Mouse (Mus musculus) fibroblast of lung, adult 2 months (primary cell): ENCODE data around the gene Sh3pxd2b.
"Not testable (repeated sequence)": the region's sequence is repeated elsewhere in the genome, so short reads cannot be mapped to it uniquely, and the experiment has no call there.

Experiments
- DNase-seq: peaks from one replicate; pipeline ENCODE4 v3.0.0-alpha.2; 2011; ENCODE audit warnings: low read depth

The Sh3pxd2b gene

DNA sequence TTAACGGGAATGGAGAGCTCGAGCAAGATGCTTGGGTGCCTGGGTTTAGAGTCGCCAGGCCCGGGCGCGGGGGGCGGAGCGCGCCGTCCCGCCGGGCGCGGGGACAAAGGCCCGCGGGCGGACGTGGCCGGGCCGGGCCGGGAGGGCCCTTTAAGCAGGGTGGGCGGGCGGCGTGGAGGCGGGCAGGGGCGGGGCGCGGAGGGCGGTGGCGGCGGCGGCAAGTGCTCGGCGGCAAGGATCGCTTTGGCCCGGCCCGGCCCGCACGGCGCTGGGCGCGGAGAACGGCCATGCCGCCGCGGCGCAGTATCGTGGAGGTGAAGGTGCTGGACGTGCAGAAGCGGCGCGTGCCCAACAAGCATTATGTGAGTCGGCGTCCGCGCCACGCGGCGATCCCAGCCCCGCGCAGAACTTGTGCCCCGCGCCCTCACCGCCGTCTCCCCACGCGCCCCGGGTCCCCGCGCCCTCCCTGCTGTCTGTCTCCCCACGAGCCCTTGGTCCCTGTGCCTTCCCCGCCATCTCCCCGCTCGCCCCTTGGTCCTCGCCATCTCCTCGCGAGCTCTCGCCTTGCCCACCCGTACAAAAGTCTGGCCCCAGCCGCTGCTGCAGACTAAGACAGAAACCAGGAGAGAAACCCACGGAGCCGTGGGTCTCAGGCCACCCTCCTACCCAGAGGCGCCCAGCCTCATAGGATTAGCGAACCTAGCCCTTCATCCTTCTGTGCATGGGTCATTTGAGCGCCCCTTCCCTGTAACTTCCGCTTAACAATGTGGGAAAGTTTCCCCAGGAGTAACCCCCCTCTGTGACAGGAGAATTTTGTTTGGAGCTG lies at the start of gene Sh3pxd2b:
Gene Sh3pxd2b, plus strand, starts transcription at position 214 of the 826 bp plus-strand sequence.
- DNase-seq, result no peak

DNA sequence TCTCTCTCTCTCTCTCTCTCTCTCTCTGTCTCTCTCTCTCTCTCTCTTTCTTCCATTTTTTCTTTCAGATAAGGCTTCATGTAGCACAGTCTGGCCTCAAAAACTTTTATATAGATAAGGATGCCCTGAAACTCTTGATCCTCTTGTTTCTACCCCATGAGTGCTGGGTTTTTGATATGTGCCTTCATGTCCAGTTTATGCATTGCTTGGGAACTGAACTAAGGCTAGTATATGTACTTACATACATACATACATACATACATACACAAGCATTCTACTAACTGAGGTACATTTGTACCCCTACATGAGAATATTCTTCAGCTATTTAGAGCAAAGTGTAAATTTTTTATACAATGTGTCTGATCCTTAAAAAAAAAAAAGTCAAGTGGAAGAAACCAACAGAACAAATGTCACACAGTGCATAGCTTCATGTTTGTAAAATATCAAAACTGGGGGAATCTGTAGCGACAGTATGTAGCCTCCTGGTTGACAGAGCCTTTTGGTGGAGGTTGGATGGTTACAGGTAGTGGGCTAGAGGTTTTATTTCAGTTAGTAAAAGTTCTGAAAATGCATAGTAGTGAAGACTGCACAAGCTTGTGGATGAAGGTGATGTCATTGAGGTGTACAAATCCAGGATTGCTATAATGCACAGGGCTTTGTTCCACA lies 49.6 kb upstream of the Sh3pxd2b start:
- no peak for DNase-seq

DNA sequence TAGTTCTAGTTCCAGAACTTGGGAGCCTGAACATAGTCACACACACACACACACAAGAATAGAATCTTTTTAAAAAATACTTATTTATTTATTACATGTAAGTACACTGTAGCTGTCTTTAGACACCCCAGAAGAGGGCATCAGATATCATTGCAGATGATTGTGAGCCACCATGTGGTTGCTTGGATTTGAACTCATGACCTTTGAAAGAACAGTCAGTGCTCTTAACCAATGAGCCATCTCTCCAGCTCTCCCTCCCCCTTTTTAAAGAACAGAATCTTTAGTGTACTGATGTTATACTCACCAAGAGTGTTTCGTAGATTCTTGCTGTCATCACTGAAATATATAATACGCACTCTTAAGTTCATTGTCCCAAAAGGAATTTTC lies 49.1 kb upstream of the Sh3pxd2b start:
- DNase-seq, result no peak

DNA sequence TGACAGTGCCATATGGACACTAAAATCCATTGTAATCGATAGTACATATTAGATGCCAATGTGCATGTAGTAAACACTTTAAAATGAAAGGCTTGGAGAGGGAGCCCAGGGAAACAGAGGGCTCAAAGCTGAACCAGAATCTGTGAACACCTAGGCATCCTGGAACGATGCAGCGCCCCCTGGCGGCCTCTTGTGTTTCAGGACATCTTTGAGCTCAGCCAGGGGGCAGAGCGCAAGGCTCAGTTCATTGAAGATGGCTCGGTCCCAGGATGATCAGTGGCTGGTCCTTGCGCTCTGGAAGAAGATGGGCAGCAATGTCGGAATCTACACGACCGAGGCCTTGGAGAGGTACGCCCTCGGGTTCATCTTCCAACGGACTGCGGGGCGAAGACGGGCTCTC lies 47.8 kb upstream of the Sh3pxd2b start, which contains the start of gene Hbq1a:
Gene Hbq1a, plus strand, starts transcription at position 205 of the 400 bp plus-strand sequence.
- DNase-seq, result not testable (repeated sequence)

DNA sequence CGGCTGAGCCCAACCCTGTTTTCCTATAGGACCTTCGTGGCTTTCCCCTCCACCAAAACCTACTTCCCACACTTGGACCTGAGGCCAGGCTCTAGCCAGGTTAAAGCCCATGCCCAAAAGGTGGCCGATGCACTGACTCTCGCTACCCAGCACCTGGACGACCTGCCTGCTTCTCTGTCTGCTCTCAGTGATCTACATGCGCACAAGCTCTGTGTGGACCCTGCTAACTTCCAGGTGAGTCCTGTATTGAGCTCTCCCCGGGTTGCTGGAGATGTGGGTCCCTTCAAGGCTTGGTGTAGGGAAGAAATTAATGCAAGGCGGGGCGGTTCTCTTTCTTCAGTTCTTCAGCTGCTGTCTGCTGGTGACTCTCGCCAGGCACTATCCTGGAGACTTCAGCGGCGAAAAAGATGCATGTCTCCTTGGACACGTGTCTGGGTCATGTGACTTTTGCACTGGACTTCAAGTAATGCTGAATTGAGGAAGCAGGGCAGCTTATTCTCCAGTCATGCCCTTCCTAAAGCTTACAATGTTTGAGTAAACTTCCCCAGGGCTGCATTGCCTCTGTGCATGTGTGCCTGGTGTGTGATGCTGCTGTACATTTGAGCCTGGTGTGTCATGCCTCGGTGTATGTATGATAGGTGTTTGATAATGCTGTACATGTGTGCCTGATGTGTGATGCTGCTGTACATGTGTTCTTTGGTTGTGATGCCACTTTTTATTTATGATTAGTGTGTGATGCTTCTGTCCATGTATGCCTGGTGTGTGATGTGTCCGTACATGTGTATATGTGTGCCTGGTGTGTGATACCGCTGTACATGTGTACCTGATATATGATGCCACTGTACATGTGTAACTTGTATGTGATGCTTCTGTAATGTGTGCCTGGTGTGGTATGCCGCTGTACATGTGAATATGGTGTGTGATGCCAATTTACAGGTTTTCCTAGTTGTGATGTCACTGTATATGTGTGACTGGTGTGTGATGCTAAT lies 47.0 kb upstream of the Sh3pxd2b start:
- no peak for DNase-seq

DNA sequence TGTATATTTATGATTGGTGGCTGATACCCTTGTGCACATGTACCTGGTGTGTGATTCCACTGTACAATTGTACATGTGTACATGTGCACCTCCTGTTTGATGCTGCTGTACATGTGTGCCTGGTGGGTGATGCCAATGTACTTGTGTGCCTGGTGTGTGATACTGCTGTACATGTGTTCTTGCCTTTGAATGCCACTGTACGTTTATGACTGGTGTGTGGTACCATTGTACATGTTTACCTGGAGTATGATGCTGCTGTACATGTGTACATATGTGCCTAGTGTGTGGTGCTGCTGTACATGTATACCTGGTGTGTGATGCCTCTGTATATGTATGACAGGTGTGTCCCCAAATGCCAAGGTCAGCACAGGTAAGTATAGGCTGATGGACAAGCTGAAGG lies 46.1 kb upstream of the Sh3pxd2b start:
- no peak for DNase-seq

DNA sequence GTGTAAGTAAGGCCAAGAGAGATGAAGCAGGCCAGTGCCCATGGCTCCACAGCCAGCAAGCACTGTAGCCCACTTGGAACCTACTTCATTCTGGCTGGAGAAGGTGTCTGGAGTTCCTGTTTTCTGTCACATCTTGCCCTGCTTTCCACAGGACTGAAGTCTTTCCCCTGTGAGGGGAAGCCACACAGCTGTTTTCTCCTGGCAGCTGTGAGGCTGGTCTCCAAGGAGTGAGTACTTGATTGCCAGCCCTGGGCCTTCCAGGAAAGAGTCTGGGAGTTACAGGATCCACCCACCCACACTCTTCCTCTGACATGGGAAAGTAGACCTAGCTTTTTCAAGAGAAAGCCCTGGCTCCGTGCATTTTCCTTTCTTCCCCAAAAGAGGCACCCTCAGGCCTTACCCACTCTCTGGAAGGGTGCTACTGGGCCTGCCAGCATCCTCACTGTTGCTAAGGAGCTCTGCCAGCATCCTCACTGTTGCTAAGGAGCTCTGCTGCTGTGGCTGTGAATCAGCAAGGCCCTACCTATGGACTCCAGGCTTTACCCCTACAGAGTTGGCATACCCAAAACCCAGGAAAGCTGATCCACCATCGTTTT lies 44.7 kb upstream of the Sh3pxd2b start:
- no peak for DNase-seq

DNA sequence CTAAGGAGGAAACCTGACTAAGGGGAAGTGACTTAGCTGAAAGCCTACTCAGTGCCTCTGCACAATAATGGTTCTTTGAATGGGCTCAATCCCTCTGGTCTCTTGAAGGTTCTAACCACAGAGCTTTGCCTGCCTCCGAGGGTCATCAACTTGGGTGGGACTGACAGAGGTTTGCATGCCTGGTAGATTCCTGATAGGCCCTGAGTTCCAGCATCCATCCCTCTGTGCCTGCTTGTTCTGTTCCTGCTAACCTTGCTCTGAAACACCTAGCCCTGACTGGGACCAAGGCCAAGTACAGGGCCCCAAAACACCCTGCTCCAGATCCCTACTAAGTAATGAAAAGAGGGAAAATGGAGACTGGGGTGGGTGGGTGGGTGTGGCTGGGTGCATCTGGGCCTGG lies 44.2 kb upstream of the Sh3pxd2b start:
- no peak for DNase-seq

DNA sequence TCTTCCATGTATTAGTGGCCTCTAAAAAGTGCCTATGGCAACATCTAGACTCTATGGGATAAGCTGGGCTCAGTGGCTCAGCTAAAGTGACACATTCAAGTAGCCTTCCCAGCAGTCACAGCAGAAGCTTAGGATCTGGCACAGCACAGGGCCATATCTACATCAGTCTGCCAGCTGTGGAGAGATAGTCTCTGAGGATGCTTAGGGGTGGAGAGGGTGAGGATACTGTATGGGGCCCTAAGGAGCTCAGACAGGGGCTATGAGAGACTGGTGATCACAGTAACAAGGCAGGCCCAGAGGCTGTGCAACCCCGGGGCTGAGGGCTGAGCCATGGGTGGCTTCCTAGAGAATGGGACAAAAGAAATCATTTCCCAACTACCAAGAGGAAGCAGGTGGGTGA lies 40.6 kb upstream of the Sh3pxd2b start:
- DNase-seq, result no peak

DNA sequence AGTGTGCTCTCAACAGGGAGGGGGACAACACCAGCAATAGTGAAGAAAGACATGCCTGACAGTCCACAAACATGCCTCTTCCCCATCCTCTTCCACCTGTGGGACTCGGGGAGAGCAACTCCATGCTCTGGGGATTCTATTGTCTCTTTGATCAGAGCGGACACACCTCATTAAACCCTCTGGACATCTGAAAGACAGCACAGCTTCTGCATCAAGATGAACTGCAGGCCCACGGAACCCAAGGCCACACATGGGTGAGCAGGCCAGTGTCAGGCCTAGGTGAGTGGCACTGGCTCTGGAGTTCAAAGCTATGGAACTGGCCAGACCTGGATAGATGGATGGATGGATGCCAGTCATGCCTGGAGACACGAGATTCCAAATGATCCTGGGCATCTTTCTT lies 38.2 kb upstream of the Sh3pxd2b start:
- no peak for DNase-seq

DNA sequence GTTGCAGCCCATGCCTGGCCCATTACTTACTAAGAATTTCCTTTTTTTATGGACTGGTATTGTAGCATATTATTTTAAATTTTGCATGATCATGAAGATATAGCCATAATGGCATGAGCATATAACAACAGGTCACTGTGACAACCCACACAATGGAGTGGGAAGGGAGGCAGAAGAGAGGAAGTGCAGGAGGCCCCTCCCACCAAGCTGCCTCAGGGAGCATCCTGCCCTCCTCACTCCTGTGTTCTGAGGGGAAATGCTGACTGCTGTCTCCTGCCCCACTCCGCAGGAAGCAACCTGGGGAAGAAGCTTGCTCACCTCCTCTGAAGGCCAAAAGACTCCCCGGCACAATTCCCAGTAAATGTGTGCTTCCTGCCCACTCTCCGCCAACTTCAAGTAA lies 37.7 kb upstream of the Sh3pxd2b start:
- no peak for DNase-seq

DNA sequence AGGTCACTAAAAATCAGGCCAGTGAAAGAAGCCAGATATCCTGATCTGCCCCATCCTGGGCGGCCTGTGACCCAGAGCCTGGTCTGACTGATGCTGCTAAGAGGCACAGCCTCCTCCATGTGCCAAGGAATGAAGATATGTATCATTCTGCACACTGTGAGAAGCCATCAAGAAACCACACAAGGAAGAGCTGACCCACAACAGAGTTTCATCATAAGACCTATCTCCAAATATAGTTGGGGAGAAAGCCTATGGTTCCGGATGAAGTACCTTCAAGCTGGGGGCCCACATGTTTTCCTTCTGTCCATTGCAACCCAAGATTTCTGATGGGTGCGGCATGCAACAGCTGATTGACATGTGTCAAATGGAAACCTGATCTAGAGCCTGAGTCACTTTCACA lies 31.6 kb upstream of the Sh3pxd2b start:
- DNase-seq, result no peak

DNA sequence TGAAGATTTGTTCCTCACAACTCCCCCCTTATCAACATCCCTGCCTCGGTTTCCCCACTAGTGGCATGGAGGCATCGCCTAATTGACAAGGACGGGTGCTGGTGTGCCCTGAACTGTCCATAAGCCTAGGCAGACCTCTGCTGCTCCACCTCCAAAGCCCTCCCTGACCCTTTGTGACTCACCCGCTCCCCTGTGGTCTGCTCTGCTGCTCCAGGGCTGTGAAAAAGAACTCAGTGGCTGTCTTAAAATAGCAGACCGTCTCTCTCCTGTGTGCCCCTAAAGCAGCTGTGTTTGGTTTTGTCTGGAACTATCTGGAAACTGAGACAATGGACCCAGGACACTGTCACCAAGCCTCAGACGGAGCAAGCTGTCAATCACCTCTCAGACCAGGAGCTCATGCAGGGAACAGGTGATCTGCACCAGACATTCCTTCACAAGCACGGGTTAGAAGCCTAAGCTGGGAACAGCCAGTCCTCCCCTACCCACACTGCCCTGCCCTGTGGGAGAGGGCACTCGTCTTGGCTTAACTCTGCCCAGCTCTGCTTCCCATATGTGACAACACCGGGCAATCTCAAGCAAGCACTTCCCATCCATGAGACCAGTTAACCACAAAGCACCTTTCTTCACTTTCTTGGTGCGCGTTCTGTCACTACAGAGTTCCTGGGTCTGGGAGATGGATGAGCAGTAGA lies 27.0 kb upstream of the Sh3pxd2b start:
- DNase-seq, result peak; percentile 23

DNA sequence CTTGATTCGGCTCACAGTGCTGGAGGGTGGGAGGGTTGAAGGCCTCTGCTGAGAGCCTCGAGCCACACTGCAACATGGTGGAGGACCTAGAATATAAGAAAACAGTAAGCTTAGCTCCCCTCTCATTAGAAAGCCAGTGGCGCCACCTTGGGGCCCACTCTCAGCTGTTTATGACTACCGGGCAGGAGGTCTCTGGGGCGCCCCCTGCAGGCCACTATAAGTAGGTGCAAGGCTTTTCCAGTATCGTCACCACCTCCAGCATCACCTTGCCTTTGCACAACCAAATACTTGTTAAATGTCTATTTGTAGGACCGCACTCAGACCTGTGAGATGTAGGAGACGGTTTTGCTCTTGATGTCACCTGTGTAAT lies 26.4 kb upstream of the Sh3pxd2b start:
- DNase-seq, result peak; percentile 24

DNA sequence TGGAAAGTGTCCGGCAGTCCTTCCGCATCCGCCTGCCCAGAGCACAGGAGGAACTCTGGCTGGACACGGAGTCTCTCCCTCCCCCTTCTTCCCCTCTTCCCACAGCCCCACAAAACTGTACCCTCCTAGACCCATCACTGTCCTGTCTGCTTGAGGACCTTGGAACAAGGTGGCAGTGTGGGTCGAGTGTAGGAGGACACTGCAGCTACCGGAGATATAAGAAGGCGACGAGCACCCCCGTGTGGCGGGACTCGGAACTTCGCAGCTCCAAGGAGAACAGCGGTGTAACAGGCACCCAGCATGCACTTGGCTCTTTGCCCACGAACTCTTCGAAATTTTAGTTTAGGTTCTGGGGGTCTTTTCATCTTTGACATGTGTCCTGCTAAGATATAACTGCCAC lies 23.0 kb upstream of the Sh3pxd2b start:
- no peak for DNase-seq

DNA sequence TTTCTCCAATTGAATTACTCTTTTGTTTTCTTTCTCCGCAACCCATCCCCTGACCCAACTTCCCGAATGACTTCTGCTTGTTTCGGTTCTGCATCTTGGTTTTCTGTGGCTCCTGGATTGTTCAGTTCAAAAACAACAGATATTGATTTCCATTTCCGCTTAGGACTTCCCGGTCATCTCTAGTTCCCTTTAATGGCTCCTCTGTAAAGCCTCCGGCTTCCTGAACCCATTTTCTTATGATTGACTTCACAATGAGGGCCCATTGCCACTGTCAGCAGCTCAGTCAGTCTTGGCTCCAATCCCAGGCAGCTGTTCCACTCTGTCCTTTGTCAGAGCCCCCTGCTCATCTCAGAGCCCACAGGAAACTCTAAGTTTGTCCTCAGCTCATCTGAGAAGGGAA lies 16.5 kb upstream of the Sh3pxd2b start:
- DNase-seq, result no peak

DNA sequence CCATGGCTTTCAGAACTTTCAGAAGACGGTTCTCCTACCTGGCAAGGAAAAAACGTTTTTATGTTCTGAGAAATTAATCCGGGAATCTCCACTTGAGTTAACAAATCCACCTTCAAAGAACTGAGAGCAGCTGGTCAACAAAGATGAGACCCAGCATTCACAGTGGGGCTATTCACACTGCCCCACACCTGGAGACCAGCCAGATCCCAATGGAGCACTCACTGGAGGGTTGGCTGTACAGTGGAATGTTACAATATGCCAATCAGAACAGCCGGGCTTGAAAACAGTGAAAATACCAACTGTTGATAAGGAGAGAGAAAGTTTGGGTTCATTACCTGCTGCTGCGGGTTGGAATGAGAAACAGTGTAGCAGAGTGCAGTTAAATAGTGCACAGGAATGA lies 15.8 kb upstream of the Sh3pxd2b start:
- no peak for DNase-seq

DNA sequence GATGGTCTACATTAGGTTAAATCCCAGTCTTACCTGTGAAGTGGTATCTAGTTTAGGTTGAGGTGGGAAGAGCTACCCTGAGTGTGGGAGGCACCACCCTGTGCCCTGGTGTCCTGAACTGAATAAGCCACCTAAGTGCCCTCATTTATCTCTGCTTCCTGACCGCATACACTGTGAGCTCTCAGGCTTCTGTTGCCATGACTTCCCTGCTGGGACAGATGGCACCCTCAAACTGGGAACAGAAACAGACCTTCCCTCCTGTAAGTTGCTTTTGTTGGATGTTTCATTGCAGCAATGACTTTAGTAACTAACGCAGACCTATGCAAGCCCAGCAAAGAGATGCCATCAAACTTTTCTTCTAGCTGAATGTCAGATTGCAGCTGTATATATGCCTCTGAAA lies 14.4 kb upstream of the Sh3pxd2b start:
- no peak for DNase-seq

DNA sequence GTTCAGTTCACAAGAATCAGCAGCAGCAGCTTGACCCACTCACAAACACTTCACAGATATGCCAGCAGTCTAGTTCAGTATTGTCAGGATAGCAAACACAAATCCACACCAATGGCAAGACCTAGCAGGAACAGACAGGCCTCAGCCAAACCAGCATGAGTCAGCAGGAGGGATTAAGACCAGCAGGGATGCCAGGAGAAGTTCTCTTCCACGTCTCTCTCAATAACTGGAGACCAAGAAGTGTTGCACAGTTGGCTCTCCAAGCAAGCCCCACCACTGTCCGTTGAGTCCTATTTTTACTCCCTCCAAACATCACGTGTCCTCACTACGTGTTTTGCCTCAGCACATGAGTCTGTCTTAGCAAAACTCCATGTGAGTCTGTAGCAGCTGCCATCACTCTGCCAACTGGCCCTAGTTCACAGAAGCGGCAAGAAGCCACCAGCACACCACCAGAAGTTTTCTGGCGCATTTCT lies 11.1 kb upstream of the Sh3pxd2b start:
- peak; percentile 70 for DNase-seq

DNA sequence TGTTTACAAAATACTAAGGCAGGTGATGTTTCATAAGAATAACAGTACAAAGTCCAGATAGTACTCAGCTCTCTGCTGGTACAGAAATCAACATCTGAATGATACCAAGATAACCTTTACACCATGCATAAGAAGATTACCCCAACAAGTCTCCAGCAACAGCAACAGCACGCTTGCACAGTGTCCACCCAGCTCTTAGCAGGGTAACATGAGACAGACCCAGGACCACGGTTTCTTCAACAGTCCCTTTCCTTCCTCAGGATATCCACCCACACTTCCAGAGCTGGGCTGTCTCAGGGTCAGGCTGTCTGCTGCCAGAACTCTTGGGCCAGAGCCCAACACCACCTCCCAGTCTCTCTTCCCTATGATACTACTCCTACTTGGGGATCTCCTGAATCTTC lies 8.5 kb upstream of the Sh3pxd2b start:
- no peak for DNase-seq
